Mouse (Mus musculus) liver, postnatal 0 days (tissue): ENCODE measurements at regions not wholly inside any gene's neighbourhood (a gene's known extent, or its start where the extent isn't known, plus 50 kb on each side); places are given as distances from the start of the nearest gene placed in this dataset.

ENCODE experiments used
- CTCF ChIP-seq: sonication (generic); IDR thresholded peaks from 2 replicates; pipeline ENCODE4 v1.5.1; 2016; ENCODE audit warnings: antibody characterized with exemption, low read depth
- EP300 ChIP-seq: IDR thresholded peaks from 2 replicates; pipeline ENCODE4 v1.6.1; 2016; ENCODE audit warnings: antibody characterized with exemption, low read depth, mild to moderate bottlenecking

DNA sequence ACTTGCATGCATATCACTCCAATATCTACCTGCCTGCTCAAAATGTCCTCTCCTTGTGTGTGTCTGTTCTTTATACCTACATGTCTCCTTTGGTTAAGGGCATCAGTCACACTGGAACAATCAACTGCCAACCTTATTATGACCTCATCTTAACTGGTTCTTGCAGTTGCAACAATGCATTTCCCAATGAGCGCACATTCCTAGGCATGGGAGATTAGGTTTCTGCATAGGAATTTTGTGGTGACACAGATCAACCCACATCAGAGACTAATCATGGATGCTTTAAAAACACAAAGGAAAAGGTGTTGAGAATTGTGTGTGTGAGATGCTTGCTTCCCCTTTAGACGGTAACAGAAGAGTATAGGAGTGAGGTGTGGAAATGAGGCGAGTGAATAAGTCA lies 171.3 kb upstream of the Nectin3 start:
- no peak for TF ChIP-seq CTCF
- TF ChIP-seq EP300 = no peak
